Mouse (Mus musculus): ENCODE results near the gene Agbl5.

Gene Agbl5

GRCm38 (mm10) chr5:30920621-30921020, 32.1 kb downstream of the Agbl5 start:
- no peak for DNase-seq (ENCODE audit: low read depth, low spot score)

DNA sequence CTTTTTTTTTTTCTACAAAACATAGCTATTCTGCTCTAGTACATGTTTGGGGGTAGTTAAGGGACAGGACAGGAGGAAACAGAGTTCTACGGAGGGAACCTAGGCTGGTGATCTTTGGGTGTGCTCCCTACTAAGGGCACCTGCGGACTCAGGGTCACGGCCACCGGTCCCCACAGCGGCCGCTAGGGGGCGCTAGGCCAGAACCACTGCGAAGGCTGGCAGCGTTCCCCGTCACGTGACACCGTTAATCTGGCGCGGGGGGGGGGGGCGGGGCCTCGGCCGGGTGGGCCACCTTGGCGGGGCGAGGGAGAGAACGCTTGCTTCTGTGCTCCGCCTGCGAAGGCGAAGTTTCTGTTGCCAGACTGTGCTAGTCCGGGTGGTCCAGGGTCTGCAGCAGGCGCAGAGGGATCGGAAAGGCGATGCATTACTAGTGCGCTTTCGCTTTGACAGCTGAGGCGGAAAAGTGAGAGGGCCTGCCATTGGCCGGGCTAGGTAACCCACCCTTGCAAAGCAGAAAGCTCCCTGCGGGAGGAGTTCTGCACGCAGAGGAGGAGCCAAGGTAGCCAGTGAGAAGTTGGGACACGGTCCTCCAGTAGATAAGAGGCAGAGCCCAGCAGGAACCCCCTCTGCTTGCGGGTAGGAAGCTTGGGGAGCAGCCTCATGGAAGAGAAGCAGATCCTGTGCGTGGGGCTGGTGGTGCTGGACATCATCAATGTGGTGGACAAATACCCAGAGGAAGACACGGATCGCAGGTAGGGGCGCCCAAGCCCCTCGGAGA, 33.0 kb downstream of the Agbl5 start, which contains the start of gene Khk:
Gene Khk (plus strand): TSS at position 176 of the 778 bp plus-strand sequence.
- peak; percentile 85 for DNase-seq (ENCODE audit: low read depth, low spot score)

GRCm38 (mm10) chr5:30922581-30923041, 34.1 kb downstream of the Agbl5 start:
- DNase-seq (ENCODE audit: low read depth, low spot score), result no peak

DNA sequence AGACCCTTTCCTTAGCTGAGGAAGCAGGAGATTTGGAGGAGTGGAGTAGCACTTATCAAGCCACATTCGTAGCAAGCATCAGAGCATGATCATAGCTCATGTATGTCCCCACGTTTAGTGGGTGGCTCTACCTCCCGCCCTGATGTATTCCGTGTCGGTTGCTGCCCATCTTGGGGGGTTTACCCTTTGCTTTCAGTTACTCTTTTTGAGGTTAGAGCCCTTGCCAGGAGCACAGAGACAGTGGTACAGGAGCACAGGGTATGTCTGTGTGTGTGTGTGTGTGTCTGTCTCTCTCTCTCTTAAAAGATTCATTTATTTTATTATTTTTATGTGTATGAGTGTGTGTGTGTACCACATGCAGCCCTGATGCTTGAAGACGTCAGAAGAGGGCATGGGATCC, 34.6 kb downstream of the Agbl5 start:
- DNase-seq (ENCODE audit: low read depth, low spot score), result no peak

- DNase-seq (ENCODE audit: low read depth, low spot score), result no peak
These were observed 36.1 kb downstream of the Agbl5 start for GRCm38 (mm10) chr5:30924614-30925013.

- no peak for DNase-seq (ENCODE audit: low read depth, low spot score)
These were observed 36.7 kb downstream of the Agbl5 start for GRCm38 (mm10) chr5:30925217-30925616.

GRCm38 (mm10) chr5:30926073-30926472, 37.6 kb downstream of the Agbl5 start:
- no peak for DNase-seq (ENCODE audit: low read depth, low spot score)

GRCm38 (mm10) chr5:30927945-30928529, 39.5 kb downstream of the Agbl5 start:
- no peak for DNase-seq (ENCODE audit: low read depth, low spot score)

- DNase-seq (ENCODE audit: low read depth, low spot score), result no peak
These were observed 41.6 kb downstream of the Agbl5 start for GRCm38 (mm10) chr5:30930121-30930520.

DNA sequence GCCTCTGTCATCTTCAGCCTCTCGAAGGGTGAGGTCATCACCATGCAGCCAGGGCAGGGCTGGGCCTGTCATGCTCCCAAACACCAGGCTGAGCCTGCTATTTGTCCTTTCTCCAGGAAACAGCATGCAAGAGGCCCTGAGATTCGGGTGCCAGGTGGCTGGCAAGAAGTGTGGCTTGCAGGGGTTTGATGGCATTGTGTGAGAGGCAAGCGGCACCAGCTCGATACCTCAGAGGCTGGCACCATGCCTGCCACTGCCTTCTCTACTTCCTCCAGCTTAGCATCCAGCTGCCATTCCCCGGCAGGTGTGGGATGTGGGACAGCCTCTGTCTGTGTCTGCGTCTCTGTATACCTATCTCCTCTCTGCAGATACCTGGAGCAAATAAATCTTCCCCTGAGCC, 42.4 kb downstream of the Agbl5 start:
- DNase-seq (ENCODE audit: low read depth, low spot score), result no peak

DNA sequence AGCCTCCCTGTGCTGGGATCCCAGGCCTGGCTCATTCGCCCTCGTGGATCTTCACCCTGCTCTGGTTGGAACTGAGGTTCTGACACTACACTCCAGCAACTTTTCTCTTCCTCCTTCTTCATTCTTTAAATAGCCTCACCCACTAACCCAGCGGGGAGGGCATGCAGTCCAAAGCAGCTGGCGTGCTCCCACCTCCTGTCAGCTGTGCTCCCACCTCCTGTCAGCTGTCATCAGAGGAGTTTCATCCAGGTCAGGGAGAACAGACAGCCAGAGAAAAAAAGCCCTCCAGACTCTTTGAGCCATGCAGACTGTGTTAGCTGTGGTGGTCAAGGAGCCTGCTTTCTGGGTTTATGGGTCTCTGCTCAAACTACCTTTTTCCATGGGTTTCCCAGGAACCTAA, 42.9 kb downstream of the Agbl5 start:
- no peak for DNase-seq (ENCODE audit: low read depth, low spot score)

DNA sequence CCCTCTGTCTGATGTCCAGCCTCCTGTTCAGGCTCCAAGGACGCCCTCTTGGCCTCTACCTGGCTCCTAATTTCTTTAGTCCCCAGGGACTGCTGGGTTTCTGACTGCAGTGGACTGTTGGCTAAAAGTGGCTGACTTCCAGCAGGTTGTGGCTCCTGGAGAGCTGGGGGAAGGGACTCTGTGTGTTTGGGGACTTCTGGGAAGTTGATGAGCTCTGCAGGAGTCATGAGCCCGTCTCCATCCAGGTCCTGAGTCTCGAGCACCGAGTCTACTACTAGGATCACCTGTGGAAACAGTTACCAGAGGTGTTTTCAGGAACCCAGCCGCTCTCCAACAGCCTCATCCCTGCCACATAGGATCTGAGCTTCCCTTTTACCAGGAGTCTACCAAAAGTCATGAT, 45.2 kb downstream of the Agbl5 start:
- DNase-seq (ENCODE audit: low read depth, low spot score), result no peak

- no peak for DNase-seq (ENCODE audit: low read depth, low spot score)
These were observed 46.4 kb downstream of the Agbl5 start for GRCm38 (mm10) chr5:30934725-30935461.

- no peak for DNase-seq (ENCODE audit: low read depth, low spot score)
These were observed 54.5 kb downstream of the Agbl5 start for GRCm38 (mm10) chr5:30943004-30943403.

DNA sequence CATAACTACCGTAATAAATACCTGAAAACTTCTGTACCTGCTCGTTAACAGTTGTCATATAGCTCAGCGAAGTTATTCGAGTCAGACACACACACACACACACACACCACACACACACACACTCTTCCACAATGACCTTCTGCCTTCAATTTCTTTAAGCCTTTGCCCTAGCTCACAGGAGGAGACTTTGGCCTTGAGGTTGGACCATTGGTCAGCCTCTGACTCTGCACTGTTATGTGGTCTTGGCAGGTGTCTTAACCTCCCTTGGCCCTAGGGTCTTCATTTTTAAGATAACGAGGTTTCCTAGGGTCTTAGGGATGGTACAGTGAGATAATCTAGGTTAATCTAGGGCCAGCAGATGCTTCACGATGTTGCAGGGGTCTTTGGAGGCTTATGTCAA, 55.9 kb downstream of the Agbl5 start:
- DNase-seq (ENCODE audit: low read depth, low spot score), result no peak

- DNase-seq (ENCODE audit: low read depth, low spot score), result no peak
These were observed 56.7 kb downstream of the Agbl5 start, which contains the start of gene Cgref1 for GRCm38 (mm10) chr5:30944956-30945781. Cgref1 (minus strand) TSS chr5:30945591.

GRCm38 (mm10) chr5:30948620-30949019, 60.1 kb downstream of the Agbl5 start:
- no peak for DNase-seq (ENCODE audit: low read depth, low spot score)

- peak; percentile 82 for DNase-seq (ENCODE audit: low read depth, low spot score)
These were observed 61.3 kb downstream of the Agbl5 start for GRCm38 (mm10) chr5:30949654-30950326.

- no peak for DNase-seq (ENCODE audit: low read depth, low spot score)
These were observed 62.0 kb downstream of the Agbl5 start for GRCm38 (mm10) chr5:30950451-30950850.

DNA sequence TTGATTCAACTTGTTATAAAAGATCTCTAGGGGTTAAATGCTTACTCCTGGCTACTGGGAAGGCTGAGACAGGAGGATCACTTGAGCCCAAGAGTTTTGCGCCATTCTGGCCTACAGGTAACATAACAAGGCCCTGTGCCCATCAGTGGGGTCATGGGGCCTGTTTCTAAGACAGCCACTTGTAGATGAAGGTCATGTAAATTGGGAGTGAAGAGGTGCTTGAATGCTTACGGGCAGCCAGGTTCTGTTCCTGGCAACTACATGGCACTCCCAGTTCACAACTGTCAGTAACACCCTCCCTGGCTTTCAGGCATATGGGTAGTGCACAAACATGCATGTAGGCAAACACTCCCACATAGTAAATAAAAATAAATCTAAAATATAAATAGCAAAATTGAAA, 62.4 kb downstream of the Agbl5 start:
- no peak for DNase-seq (ENCODE audit: low read depth, low spot score)

DNA sequence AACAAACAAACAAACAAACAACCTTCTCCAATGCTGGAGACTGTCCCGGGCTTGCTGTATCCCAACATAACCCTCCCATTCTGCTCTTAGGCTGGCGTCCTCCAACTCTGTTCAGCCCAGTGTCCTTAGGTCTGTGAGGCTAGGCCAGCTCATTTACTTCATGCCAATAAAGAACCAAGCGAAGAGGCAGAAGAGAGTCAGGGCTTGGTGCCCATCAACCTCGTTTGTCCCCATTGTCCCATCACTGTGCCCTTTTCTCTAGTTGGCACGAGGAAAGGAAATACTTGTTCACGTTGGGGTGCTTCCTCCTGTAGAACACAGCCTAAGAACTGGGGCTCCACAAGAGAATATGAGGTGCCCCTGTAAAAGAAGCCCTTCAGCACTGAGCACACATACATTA, 63.2 kb downstream of the Agbl5 start:
- no peak for DNase-seq (ENCODE audit: low read depth, low spot score)
